Mouse (Mus musculus): ENCODE measurements around the gene Tchh.
"Not testable (repeated sequence)": the region's sequence is repeated elsewhere in the genome, so short reads cannot be mapped to it uniquely, and the experiment has no call there.

Gene Tchh

GRCm38 (mm10) chr3:93442030-93442429, at the start of gene Tchh:
Gene Tchh (plus strand): TSS chr3:93442330.
- no peak for DNase-seq (ENCODE audit: inconsistent age in 2 of 2, low spot score in 1 of 2)

DNA sequence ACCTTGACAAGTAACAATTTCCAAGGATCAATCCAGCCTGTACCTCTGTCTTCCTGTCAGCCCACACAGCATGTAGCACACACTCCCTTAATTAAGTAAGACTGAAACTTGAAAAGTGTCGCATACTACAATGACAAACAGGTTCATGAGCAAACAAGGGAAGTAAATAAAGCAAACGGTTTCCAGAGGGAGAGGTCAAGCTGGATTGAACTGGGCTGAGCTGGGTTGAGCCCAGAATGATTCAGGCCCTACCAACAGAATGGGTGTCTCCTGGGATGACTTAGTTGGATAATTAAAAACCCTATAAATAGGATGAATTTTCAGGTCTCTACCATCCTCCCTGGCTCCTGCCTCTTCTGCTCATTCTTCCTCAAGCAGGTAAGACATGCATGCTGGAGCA, 48.8 kb upstream of the Tchh start, which contains the start of gene Rptn:
Gene Rptn, plus strand, starts transcription at position 334 of the 400 bp plus-strand sequence.
- no peak for DNase-seq (ENCODE audit: inconsistent age in 2 of 2, low spot score in 1 of 2)

- no peak for DNase-seq (ENCODE audit: inconsistent age in 2 of 2, low spot score in 1 of 2)
Observed at GRCm38 (mm10) chr3:93403936-93404335, 38.2 kb upstream of the Tchh start.

DNA sequence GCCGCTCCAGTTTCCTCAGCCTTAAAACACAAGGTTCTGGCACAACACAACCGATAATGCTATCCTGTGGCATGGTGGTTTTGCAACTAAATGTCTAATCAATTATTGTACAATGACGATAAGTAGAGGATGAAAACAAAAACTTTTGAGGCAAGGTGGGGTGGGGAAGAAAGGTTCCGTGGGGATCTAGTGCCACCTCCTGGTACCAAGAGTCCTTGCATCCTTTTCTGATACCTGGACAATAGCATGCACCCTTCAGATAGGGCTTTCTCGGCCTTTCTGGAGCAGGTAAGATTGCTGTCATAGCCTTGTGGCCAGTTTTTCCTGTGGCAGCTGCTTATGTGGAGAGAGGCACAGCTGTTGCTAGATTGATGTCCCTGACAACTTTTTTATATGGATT, 35.1 kb upstream of the Tchh start:
- peak; percentile 21 to 60 for DNase-seq (ENCODE audit: inconsistent age in 2 of 2, low spot score in 1 of 2)

DNA sequence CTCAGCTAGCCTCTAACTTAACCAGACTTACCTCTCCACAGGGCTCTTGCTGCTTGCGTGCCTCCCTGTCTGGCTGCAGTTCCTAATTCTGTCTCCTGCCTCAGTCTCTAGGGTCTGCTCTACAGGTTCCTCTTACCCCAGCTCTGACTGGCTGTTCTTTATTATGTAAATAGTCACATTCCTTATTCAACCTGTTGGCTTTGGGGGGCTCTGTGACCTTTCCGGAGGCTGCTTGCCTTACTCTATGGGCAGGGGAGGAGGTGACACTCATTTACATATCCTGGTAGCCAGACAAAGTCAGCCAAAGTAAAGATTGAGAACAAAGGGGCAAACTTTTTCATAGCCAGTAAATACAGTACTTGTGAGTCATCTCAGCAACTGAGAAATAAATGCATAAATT, 30.2 kb upstream of the Tchh start:
- DNase-seq (ENCODE audit: inconsistent age in 2 of 2, low spot score in 1 of 2) = no peak

DNA sequence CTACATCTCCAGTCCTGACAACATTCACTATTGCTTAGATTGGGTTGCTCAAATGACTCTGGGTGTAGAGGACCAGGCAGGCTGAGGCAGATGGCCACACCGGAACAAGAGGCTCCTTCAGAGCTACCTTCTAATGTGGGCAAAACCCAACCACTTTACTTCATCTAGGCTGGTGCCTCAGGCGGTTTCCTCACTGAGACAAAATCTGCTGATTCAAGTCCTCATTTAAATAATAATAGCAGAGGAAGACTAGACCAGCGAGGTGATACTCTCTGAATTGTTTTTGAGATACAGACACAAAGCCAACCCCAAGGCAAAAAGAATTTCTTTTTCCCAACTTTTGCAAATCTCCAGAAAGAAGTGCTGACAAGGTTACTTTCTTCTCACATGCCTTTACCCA, 10.5 kb upstream of the Tchh start:
- DNase-seq (ENCODE audit: inconsistent age in 2 of 2, low spot score in 1 of 2) = no peak

GRCm38 (mm10) chr3:93443501-93444101, 1.5 kb downstream of the Tchh start:
- peak; percentile 16 to 77 for DNase-seq (ENCODE audit: inconsistent age in 2 of 2, low spot score in 1 of 2)

DNA sequence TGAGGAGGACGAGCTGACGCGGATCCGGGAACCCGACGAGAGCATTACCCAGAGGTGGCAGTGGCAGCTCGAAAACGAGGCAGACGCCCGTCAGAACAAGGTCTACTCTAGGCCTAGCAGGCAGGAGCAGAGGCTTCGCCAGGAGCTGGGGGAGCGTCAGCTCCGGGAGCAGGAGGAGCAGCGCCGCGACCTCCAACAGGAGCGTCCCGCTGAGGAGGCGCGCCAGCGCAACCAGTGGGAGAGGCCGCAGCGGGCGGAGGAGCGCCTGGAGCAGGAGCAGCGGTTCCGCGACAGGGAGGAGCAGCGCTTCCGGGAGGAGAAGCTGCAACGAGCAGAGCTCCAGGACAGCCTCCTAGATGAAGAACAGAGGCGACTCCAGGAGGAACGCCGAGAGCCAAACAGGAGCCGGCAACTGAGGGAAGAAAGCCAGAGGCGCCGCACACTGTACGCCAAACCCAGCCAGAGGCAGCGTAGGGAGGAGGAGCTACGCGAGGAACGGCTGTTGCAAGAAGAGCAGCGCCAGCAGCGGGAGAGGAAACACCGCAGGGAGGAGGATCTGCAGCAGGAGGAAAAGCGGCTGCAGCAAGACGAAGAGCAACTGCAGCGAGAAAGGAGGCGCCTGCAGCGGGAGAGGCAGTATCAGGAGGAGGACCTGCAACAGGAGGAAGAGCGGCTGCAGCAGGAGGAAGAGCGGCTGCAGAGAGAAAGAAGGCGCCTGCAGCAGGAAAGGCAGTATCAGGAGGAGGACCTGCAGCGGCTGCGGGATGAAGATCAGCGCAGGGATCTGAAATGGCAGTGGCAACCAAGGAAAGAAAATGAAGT, 2.4 kb downstream of the Tchh start:
- DNase-seq (ENCODE audit: inconsistent age in 2 of 2, low spot score in 1 of 2) = peak; percentile 72 to 94

- DNase-seq (ENCODE audit: inconsistent age in 2 of 2, low spot score in 1 of 2) = peak; percentile 20 to 79
Observed at GRCm38 (mm10) chr3:93445165-93445705, 3.1 kb downstream of the Tchh start.

DNA sequence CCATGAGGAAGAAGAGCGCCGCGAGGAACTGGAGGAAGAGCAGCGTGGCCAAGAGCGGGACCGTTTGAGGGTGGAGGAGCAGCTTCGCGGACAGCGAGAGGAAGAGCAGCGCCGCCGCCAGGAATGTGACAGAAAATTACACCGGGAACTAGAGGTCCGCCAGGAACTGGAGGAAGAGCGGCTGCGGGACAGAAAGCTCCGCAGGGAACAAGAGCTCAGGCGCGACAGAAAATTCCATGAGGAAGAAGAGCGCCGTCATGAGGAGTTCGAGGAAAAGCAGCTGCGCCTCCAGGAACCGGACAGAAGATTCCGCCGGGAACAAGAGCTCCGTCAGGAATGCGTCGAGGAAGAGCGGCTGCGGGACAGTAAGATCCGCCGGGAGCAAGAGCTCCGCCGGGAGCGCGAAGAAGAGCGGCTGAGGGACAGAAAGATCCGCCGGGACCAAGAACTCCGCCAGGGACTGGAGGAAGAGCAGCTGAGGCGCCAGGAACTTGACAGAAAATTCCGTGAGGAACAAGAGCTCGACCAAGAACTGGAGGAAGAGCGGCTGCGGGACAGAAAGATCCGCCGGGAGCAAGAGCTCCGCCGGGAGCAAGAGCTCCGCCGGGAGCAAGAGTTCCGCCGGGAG, 4.1 kb downstream of the Tchh start:
- peak; percentile 25 to 75 for DNase-seq (ENCODE audit: inconsistent age in 2 of 2, low spot score in 1 of 2)

DNA sequence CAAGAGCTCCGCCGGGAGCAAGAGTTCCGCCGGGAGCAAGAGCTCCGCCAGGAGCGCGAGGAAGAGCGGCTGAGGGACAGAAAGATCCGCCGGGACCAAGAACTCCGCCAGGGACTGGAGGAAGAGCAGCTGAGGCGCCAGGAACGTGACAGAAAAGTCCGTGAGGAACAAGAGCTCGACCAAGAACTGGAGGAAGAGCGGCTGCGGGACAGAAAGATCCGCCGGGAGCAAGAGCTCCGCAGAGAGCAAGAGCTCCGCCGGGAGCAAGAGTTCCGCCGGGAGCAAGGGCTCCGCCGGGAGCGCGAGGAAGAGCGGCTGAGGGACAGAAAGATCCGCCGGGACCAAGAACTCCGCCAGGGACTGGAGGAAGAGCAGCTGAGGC, 4.6 kb downstream of the Tchh start:
- not testable (repeated sequence) for DNase-seq (ENCODE audit: inconsistent age in 2 of 2, low spot score in 1 of 2)

- DNase-seq (ENCODE audit: inconsistent age in 2 of 2, low spot score in 1 of 2) = peak; percentile 62 to 88
Observed at GRCm38 (mm10) chr3:93447138-93447841, 5.2 kb downstream of the Tchh start.

- DNase-seq (ENCODE audit: inconsistent age in 2 of 2, low spot score in 1 of 2) = no peak
Observed at GRCm38 (mm10) chr3:93466556-93466955, 24.4 kb downstream of the Tchh start.

DNA sequence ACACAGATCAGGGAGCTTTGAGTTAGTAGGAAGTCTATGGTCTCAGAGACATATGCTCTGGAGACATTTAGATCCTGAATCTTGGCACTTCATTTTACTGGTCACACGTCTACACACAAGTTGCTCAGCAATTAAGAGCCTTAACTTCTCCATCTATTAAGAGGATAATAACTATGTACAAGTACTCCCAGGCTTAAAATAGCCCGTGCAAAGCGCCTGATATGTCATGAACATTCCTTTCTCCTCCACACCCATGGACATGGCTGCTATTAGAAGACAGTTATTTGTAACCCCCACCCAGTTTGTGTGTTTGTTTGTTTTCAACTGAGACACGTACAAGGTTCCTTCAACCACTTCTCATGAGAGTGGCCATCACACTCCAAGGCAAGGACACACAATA, 25.0 kb downstream of the Tchh start:
- no peak for DNase-seq (ENCODE audit: inconsistent age in 2 of 2, low spot score in 1 of 2)

GRCm38 (mm10) chr3:93468561-93468960, 26.4 kb downstream of the Tchh start, which contains the start of gene Tchhl1:
Gene Tchhl1 (plus strand): TSS chr3:93468754.
- peak in 1 of 2 experiments; percentile 76 for DNase-seq (ENCODE audit: inconsistent age in 2 of 2, low spot score in 1 of 2)

DNA sequence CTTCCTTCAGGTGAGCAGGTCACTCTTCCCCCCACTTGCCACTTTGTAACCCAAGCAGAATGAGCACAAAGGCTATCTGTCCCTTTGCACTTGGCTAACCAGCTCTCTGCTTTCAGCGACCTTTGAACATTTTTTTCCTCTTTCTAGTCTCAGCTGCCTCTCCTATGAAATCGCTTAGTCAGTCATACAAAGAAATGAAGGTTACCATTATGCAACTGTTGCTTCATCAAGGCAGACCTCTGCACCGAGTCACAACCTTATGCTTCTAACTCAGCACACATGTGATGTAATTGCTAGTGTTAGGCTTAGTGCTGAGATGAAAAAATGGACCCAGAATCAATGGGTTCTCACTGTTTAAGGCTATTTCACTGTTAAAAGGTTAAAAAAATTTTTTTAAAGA, 27.5 kb downstream of the Tchh start:
- peak; percentile 10 to 76 for DNase-seq (ENCODE audit: inconsistent age in 2 of 2, low spot score in 1 of 2)

- no peak for DNase-seq (ENCODE audit: inconsistent age in 2 of 2, low spot score in 1 of 2)
Observed at GRCm38 (mm10) chr3:93480053-93480452, 37.9 kb downstream of the Tchh start.

GRCm38 (mm10) chr3:93481982-93482616, 40.0 kb downstream of the Tchh start:
- no peak for DNase-seq (ENCODE audit: inconsistent age in 2 of 2, low spot score in 1 of 2)

- peak in 1 of 2 experiments; percentile 70 for DNase-seq (ENCODE audit: inconsistent age in 2 of 2, low spot score in 1 of 2)
Observed at GRCm38 (mm10) chr3:93485611-93486010, 43.5 kb downstream of the Tchh start.

DNA sequence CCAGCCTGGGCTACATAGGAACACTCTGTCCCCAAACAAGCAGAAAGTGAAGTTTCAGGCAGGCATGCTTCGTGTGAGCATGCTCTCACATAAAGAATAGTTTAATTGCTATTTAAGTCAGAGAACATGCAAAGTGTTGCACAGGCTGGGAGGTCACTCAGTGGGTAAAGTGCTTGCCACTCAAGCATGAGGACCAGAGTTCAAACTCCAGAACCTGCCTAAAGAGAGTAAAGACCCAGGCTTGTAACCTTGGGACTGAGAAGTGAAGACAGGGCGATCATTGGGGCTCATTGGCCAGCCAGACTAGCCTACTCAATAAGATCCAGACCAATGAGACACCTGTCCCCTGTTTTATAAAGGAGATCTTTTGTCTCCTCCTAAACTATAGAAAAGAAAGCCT, 46.4 kb downstream of the Tchh start:
- DNase-seq (ENCODE audit: inconsistent age in 2 of 2, low spot score in 1 of 2) = no peak

DNA sequence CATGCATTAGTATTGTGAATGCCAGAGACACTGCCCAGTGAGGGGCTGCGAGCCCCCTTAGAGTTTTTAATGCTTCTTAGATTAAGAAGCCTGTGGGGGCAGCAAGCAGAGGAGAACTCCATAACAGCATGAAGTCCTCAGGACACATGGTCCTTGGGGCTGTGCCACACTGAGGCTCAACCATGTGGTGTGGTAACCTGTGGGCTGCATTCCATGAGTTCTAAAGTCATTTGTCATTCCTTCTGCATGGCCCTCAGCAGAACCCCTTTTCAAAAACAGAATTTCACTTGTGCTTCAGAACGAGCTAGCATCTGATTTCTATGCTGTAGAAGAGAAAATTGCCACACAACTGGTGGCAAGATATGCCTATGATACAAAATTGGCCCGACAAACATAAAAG, 50.0 kb downstream of the Tchh start:
- DNase-seq (ENCODE audit: inconsistent age in 2 of 2, low spot score in 1 of 2) = no peak
